Mouse (Mus musculus) intestine, embryonic 15.5 days (tissue): Measurements from ENCODE around the gene Braf. TPM values are rescaled to one million over a fixed set of nuclear protein-coding genes. Genes with fewer than 3 reads are reported as not detected.
"Not testable (repeated sequence)": the region's sequence is repeated elsewhere in the genome, so short reads cannot be mapped to it uniquely, and the experiment has no call there.

ENCODE experiments used
- ATAC-seq: fragments of 200-750 bp; cut with Nextera tagmentation; 2 replicates; pipeline ENCODE4 v1.8.0; 2017; ENCODE audit warnings: moderate TSS enrichment, moderate library complexity
- H3K27ac ChIP-seq: fragments of 300-500 bp; sonication (generic); 2 replicates; pipeline ENCODE4 v1.5.1; 2015; ENCODE audit warnings: mild to moderate bottlenecking, inconsistent platforms
- H3K27me3 ChIP-seq: fragments of 300-500 bp; sonication (generic); replicated peaks from 2 replicates; pipeline ENCODE4 v1.6.1; 2015; ENCODE audit warnings: inconsistent platforms
- H3K36me3 ChIP-seq: fragments of 300-500 bp; sonication (generic); 2 replicates; pipeline ENCODE4 v1.6.1; 2015; ENCODE audit warnings: inconsistent platforms
- H3K4me1 ChIP-seq: fragments of 300-500 bp; sonication (generic); replicated peaks from 2 replicates; pipeline ENCODE4 v1.6.1; 2015; ENCODE audit warnings: inconsistent platforms
- H3K4me2 ChIP-seq: fragments of 300-500 bp; sonication (generic); replicated peaks from 2 replicates; pipeline ENCODE4 v1.6.1; 2015; ENCODE audit warnings: mild to moderate bottlenecking, inconsistent platforms
- H3K4me3 ChIP-seq: fragments of 300-500 bp; sonication (generic); replicated peaks from 2 replicates; pipeline ENCODE4 v1.5.1; 2015; ENCODE audit warnings: inconsistent platforms
- H3K9ac ChIP-seq: fragments of 300-500 bp; sonication (generic); 2 replicates; pipeline ENCODE4 v1.6.1; 2015; ENCODE audit warnings: inconsistent platforms
- H3K9me3 ChIP-seq: fragments of 300-500 bp; sonication (generic); 2 replicates; pipeline ENCODE4 v1.6.1; 2016; ENCODE audit warnings: inconsistent platforms
- WGBS: fragments of 180-500 bp; shearing (Covaris S2); methylation state at CpG from one replicate; pipeline ENCODE4 v1.1.7; 2015; 5-methylcytosine and 5-hydroxymethylcytosine counted together
- polyA plus RNA-seq: library from polyadenylated mRNA; unstranded; fragments of >200 nt; fragmentation: Nextera tagmentation; extraction: Ambion mirVana; gene quantifications from 2 replicates; pipeline ENCODE4 v1.2.1, GENCODE M21; 2015

Gene Braf
- 12.0 and 13.2 TPM in 2 replicates for polyA plus RNA-seq

DNA sequence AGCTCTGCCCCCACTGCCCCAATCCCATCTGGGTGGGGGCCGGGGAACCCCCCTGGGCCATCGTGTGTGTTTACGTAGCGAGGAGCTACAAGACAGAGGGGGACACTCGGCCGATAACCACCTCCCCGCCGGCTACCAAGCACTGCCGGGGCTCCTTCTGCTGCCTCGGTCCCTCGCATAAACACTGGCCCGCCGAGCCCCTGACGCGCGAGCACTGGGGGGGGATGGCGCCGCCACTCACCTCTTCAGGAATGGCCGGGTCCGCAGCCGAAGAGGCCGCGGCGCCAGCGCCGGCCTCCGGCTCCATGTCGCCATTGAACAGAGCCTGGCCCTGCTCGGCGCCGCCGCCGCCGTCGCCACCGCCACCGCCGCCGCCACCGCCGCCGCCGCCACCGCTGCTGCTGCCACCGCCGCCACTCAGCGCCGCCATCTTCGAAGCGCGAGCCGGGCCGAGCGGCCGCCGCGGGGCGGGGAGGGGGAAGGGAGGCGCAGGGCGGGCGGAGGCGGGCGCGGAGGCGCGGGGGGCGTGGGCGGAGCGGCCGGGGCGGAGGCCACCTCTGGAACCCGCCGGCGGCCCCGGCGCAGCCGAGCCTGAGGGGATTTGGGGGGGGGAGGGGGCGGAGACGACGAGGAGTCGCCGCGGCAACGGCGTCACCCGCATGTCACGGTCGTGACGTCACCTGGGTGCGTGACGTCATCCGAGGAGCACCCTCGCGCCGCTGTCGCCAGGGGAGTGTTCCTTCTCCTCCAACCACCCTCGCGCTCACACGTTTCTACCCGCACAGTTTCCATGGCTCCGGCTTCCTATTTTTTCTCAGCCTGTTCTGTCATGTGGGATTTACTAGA is at the start of gene Braf:
TSS of gene Braf (minus strand) at position 598 of the 846 bp plus-strand sequence.
- no peaks in the 10 kb centered on the region for H3K9me3 ChIP-seq
- H3K36me3 ChIP-seq = no peaks in the 10 kb centered on the region
- H3K9ac ChIP-seq = peak within 1 kb of the TSS; percentile 94
- H3K4me1 ChIP-seq = peaks cover 7% of the 10 kb centered on the region; the same call in 1 of the 2 replicates
- WGBS = under 1% methylated on average over 64 of the region's 101 CpGs
- H3K4me3 ChIP-seq = peak within 1 kb of the TSS; percentile 74
- no peaks in the 10 kb centered on the region for H3K27me3 ChIP-seq
- peak within 1 kb of the TSS; percentile 98 for H3K27ac ChIP-seq
- peak within 1 kb of the TSS; percentile 57 for H3K4me2 ChIP-seq
- peak; percentile 95 for ATAC-seq

- no peak overlapping the region for H3K4me3 ChIP-seq
- H3K9me3 ChIP-seq = no peaks in the 10 kb centered on the region
- ATAC-seq = peak; percentile 66; the same call in 1 of the 2 replicates
- WGBS = 69% methylated on average over 9 of the region's 9 CpGs
- H3K4me1 ChIP-seq = no peaks in the 10 kb centered on the region
- no peaks in the 10 kb centered on the region for H3K27me3 ChIP-seq
- no peak overlapping the region for H3K4me2 ChIP-seq
- no peak overlapping the region for H3K9ac ChIP-seq
- H3K36me3 ChIP-seq = no peaks in the 10 kb centered on the region
- H3K27ac ChIP-seq = no peak overlapping the region
Observed at GRCm38 (mm10) chr6:39775029-39775428, 49.8 kb upstream of the Braf start.

- Histone ChIP-seq H3K4me1 (no peaks in the 10 kb centered on the region), H3K9ac (no peak overlapping the region), H3K4me2 (no peak overlapping the region), H3K36me3 (no peaks in the 10 kb centered on the region), H3K9me3 (no peaks in the 10 kb centered on the region), H3K27ac (no peak overlapping the region), H3K4me3 (no peak overlapping the region), H3K27me3 (no peaks in the 10 kb centered on the region)
- WGBS = 87% methylated on average over 2 of the region's 2 CpGs
- ATAC-seq = peak; percentile 84
Observed at GRCm38 (mm10) chr6:39757229-39757628, 32.0 kb upstream of the Braf start.

- Histone ChIP-seq H3K36me3 (no peaks in the 10 kb centered on the region), H3K27me3 (no peaks in the 10 kb centered on the region), H3K9me3 (no peaks in the 10 kb centered on the region), H3K4me3 (no peak overlapping the region), H3K4me2 (no peak overlapping the region), H3K9ac (no peak overlapping the region), H3K4me1 (no peaks in the 10 kb centered on the region), H3K27ac (no peak overlapping the region)
- WGBS = 23% methylated on average over 6 of the region's 6 CpGs
- ATAC-seq = no peak
Observed at GRCm38 (mm10) chr6:39749881-39750280, 24.6 kb upstream of the Braf start.

DNA sequence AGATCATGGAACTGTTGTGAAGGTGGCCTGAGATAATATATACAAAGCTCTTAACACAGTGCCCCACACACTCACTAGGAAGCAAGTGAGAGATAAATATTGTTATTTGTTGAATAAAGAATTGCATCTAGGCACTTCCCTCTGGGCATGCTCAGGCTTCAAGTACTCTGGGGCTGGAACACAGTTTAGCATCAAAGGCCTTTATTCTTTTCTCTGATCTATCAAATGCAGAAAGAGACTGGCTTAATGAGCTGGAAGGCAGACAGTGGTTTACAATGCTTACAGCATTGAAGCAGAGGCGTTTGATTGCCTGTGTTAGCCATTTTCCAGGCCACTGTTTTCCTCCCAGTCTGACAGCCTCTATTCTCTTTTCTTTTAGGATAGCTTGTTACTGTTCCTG is 21.8 kb upstream of the Braf start:
- H3K36me3 ChIP-seq = no peaks in the 10 kb centered on the region
- ATAC-seq = no peak
- H3K4me3 ChIP-seq = no peak overlapping the region
- 43% methylated on average over 1 of the region's 1 CpGs for WGBS
- no peak overlapping the region for H3K4me2 ChIP-seq
- no peaks in the 10 kb centered on the region for H3K9me3 ChIP-seq
- H3K4me1 ChIP-seq = no peaks in the 10 kb centered on the region
- H3K27me3 ChIP-seq = no peaks in the 10 kb centered on the region
- H3K27ac ChIP-seq = no peak overlapping the region
- H3K9ac ChIP-seq = no peak overlapping the region

DNA sequence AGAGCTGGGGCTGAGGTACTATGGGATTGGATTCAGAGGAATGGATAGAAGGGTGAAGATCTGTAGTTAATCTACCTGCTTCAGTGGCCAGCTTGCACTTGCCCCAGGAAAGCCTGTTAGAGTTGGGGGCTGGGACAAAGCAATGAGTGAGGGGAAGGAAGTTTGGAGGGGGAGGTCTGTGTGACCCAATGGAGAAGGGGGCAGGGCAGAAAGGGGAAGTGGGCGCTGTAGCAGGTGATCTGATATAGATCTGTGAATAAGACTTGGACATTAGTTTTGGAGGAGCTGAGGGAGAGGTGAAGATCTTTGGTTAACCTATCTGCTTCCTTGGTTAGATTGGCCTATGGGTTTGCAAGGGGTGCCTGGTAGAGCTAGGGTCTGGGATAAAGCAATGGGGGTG is 20.2 kb upstream of the Braf start:
- no peak for ATAC-seq
- Histone ChIP-seq H3K4me2 (no peak overlapping the region), H3K9ac (no peak overlapping the region), H3K4me3 (no peak overlapping the region), H3K9me3 (no peaks in the 10 kb centered on the region), H3K27ac (no peak overlapping the region), H3K27me3 (no peaks in the 10 kb centered on the region), H3K36me3 (no peaks in the 10 kb centered on the region), H3K4me1 (no peaks in the 10 kb centered on the region)
- WGBS = 71% methylated on average over 1 of the region's 1 CpGs

DNA sequence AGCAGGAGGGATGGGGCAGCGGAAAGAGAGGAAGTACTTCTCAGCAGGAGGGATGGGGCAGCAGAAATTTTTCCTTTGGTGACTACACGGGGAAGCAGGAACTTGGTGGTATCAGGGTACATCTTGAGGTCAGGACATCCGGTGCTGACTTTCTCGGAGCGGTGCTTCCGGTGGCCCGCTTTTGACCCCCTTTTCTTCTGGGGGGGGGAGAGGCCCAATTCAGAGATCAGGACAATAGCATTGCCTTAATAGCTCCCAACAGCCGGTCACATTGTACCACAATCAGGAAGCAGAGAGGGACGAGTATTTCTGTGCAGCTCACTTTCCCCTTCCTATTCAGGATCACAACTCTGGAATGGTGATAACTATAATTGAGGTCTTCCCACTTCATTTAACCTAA is 14.4 kb upstream of the Braf start:
- H3K9ac ChIP-seq, H3K4me3 ChIP-seq, H3K27me3 ChIP-seq, H3K9me3 ChIP-seq, ATAC-seq, H3K36me3 ChIP-seq, H3K27ac ChIP-seq, H3K4me2 ChIP-seq, H3K4me1 ChIP-seq: not testable (repeated sequence)
- WGBS = 91% methylated on average over 9 of the region's 9 CpGs

- H3K27me3 ChIP-seq = no peaks in the 10 kb centered on the region
- no peak overlapping the region for H3K4me2 ChIP-seq
- no peak for ATAC-seq
- H3K27ac ChIP-seq = no peak overlapping the region
- no peak overlapping the region for H3K9ac ChIP-seq
- no peaks in the 10 kb centered on the region for H3K36me3 ChIP-seq
- H3K4me1 ChIP-seq = peaks cover 4% of the 10 kb centered on the region; the same call in 1 of the 2 replicates
- WGBS = 81% methylated on average over 5 of the region's 5 CpGs
- H3K4me3 ChIP-seq = no peak overlapping the region
- no peaks in the 10 kb centered on the region for H3K9me3 ChIP-seq
Observed at GRCm38 (mm10) chr6:39728095-39728494, 2.8 kb upstream of the Braf start.

GRCm38 (mm10) chr6:39726149-39726548 is 886 bp upstream of the Braf start:
- H3K4me3 ChIP-seq = no peak overlapping the region
- peaks cover 7% of the 10 kb centered on the region; the same call in 1 of the 2 replicates for H3K4me1 ChIP-seq
- H3K36me3 ChIP-seq = no peaks in the 10 kb centered on the region
- no peak overlapping the region for H3K9ac ChIP-seq
- no peaks in the 10 kb centered on the region for H3K9me3 ChIP-seq
- no peak overlapping the region for H3K27ac ChIP-seq
- H3K27me3 ChIP-seq = no peaks in the 10 kb centered on the region
- WGBS = 84% methylated on average over 3 of the region's 3 CpGs
- no peak overlapping the region for H3K4me2 ChIP-seq
- ATAC-seq = no peak

GRCm38 (mm10) chr6:39724542-39724865 is 759 bp downstream of the Braf start:
- WGBS = 0% methylated on average over 12 of the region's 12 CpGs
- peak overlapping the region; percentile 57 for H3K4me2 ChIP-seq
- ATAC-seq = peak; percentile 49
- H3K27ac ChIP-seq = peak overlapping the region; percentile 98
- H3K9me3 ChIP-seq = no peaks in the 10 kb centered on the region
- no peaks in the 10 kb centered on the region for H3K36me3 ChIP-seq
- peaks cover 7% of the 10 kb centered on the region; the same call in 1 of the 2 replicates for H3K4me1 ChIP-seq
- peak overlapping the region; percentile 94 for H3K9ac ChIP-seq
- H3K4me3 ChIP-seq = peak overlapping the region; percentile 74
- no peaks in the 10 kb centered on the region for H3K27me3 ChIP-seq

GRCm38 (mm10) chr6:39724071-39724470 is 1.2 kb downstream of the Braf start:
- peak overlapping the region; percentile 57 for H3K4me2 ChIP-seq
- no peaks in the 10 kb centered on the region for H3K9me3 ChIP-seq
- H3K27me3 ChIP-seq = no peaks in the 10 kb centered on the region
- ATAC-seq = no peak
- H3K4me1 ChIP-seq = peaks cover 7% of the 10 kb centered on the region; the same call in 1 of the 2 replicates
- no peaks in the 10 kb centered on the region for H3K36me3 ChIP-seq
- 2% methylated on average over 7 of the region's 7 CpGs for WGBS
- no peak overlapping the region for H3K27ac ChIP-seq
- peak overlapping the region; percentile 74 for H3K4me3 ChIP-seq
- H3K9ac ChIP-seq = peak overlapping the region; percentile 94

- no peaks in the 10 kb centered on the region for H3K27me3 ChIP-seq
- H3K9me3 ChIP-seq = no peaks in the 10 kb centered on the region
- H3K4me2 ChIP-seq = no peak overlapping the region
- 0 out of 2 replicates have a peak, but pooled peaks cover 3% of the 10 kb centered on the region for H3K4me1 ChIP-seq
- no peak overlapping the region for H3K9ac ChIP-seq
- H3K27ac ChIP-seq = no peak overlapping the region
- H3K4me3 ChIP-seq = no peak overlapping the region
- ATAC-seq = no peak
- H3K36me3 ChIP-seq = no peaks in the 10 kb centered on the region
- 71% methylated on average over 6 of the region's 6 CpGs for WGBS
Observed at GRCm38 (mm10) chr6:39718567-39718966, 6.7 kb downstream of the Braf start.

GRCm38 (mm10) chr6:39717049-39717448 is 8.2 kb downstream of the Braf start:
- no peak for ATAC-seq
- no peak overlapping the region for H3K4me2 ChIP-seq
- no peaks in the 10 kb centered on the region for H3K27me3 ChIP-seq
- H3K9me3 ChIP-seq = no peaks in the 10 kb centered on the region
- no peak overlapping the region for H3K27ac ChIP-seq
- no peak overlapping the region for H3K9ac ChIP-seq
- 72% methylated on average over 2 of the region's 2 CpGs for WGBS
- H3K4me1 ChIP-seq = no peaks in the 10 kb centered on the region
- H3K4me3 ChIP-seq = no peak overlapping the region
- H3K36me3 ChIP-seq = no peaks in the 10 kb centered on the region
